Mouse (Mus musculus) neural tube, embryonic 13.5 days (tissue): ENCODE results near the gene Aqp3. TPM values are rescaled to one million over a fixed set of nuclear protein-coding genes. Genes with fewer than 3 reads are reported as not detected.

ENCODE experiments used
- ATAC-seq: fragments of 200-750 bp; cut with Nextera tagmentation; 2 replicates; pipeline ENCODE4 v1.8.0; 2017; ENCODE audit warnings: low read depth, mild to moderate bottlenecking, moderate TSS enrichment, moderate library complexity
- H3K27ac ChIP-seq: fragments of 300-500 bp; sonication (generic); replicated peaks from 2 replicates; pipeline ENCODE4 v1.5.1; 2015; ENCODE audit warnings: moderate library complexity, mild to moderate bottlenecking, inconsistent platforms
- H3K27me3 ChIP-seq: fragments of 300-500 bp; sonication (generic); 2 replicates; pipeline ENCODE4 v1.6.1; 2015; ENCODE audit warnings: mild to moderate bottlenecking, inconsistent platforms
- H3K36me3 ChIP-seq: fragments of 300-500 bp; sonication (generic); 2 replicates; pipeline ENCODE4 v1.6.1; 2015; ENCODE audit warnings: mild to moderate bottlenecking, inconsistent platforms
- H3K4me1 ChIP-seq: fragments of 300-500 bp; sonication (generic); replicated peaks from 2 replicates; pipeline ENCODE4 v1.6.1; 2015; ENCODE audit warnings: inconsistent platforms
- H3K4me2 ChIP-seq: fragments of 300-500 bp; sonication (generic); 2 replicates; pipeline ENCODE4 v1.6.1; 2015; ENCODE audit warnings: inconsistent platforms, mild to moderate bottlenecking, moderate library complexity
- H3K4me3 ChIP-seq: fragments of 300-500 bp; sonication (generic); 2 replicates; pipeline ENCODE4 v1.5.1; 2015; ENCODE audit warnings: mild to moderate bottlenecking, inconsistent platforms
- H3K9ac ChIP-seq: fragments of 300-500 bp; sonication (generic); 2 replicates; pipeline ENCODE4 v1.6.1; 2015; ENCODE audit warnings: moderate library complexity, mild to moderate bottlenecking, inconsistent platforms
- H3K9me3 ChIP-seq: fragments of 300-500 bp; sonication (generic); 2 replicates; pipeline ENCODE4 v1.6.1; 2016; ENCODE audit warnings: inconsistent platforms
- WGBS: fragments of 180-500 bp; shearing (Covaris S2); methylation state at CpG from one replicate; pipeline ENCODE4 v1.1.7; 2015; 5-methylcytosine and 5-hydroxymethylcytosine counted together
- polyA plus RNA-seq: library from polyadenylated mRNA; unstranded; fragments of >200 nt; fragmentation: Nextera tagmentation; extraction: Ambion mirVana; gene quantifications from 2 replicates; pipeline ENCODE4 v1.2.1, GENCODE M21; 2015

The Aqp3 gene
- polyA plus RNA-seq, 1 experiment from 2014 or later: 0.20 TPM

- 79% methylated on average over 6 of the region's 6 CpGs for WGBS
- H3K4me3 ChIP-seq: no peak overlapping the region
- no peaks in the 10 kb centered on the region for H3K9me3 ChIP-seq
- ATAC-seq: no peak
- no peaks in the 10 kb centered on the region for H3K4me1 ChIP-seq
- no peak overlapping the region for H3K4me2 ChIP-seq
- no peak overlapping the region for H3K27ac ChIP-seq
- H3K9ac ChIP-seq: no peak overlapping the region
- H3K27me3 ChIP-seq: no peaks in the 10 kb centered on the region
- H3K36me3 ChIP-seq: no peaks in the 10 kb centered on the region
These were observed 19.3 kb downstream of the Aqp3 start for GRCm38 (mm10) chr4:41078726-41079125.

GRCm38 (mm10) chr4:41074461-41074860 is 23.5 kb downstream of the Aqp3 start:
- 75% methylated on average over 6 of the region's 6 CpGs for WGBS
- H3K4me2 ChIP-seq: no peak overlapping the region
- H3K27ac ChIP-seq: no peak overlapping the region
- H3K4me1 ChIP-seq: no peaks in the 10 kb centered on the region
- no peak overlapping the region for H3K4me3 ChIP-seq
- H3K9ac ChIP-seq: no peak overlapping the region
- no peaks in the 10 kb centered on the region for H3K27me3 ChIP-seq
- H3K36me3 ChIP-seq: no peaks in the 10 kb centered on the region
- ATAC-seq: no peak
- no peaks in the 10 kb centered on the region for H3K9me3 ChIP-seq

- H3K9me3 ChIP-seq: no peaks in the 10 kb centered on the region
- no peak overlapping the region for H3K4me3 ChIP-seq
- H3K27me3 ChIP-seq: no peaks in the 10 kb centered on the region
- H3K4me1 ChIP-seq: no peaks in the 10 kb centered on the region
- H3K36me3 ChIP-seq: no peaks in the 10 kb centered on the region
- no peak for ATAC-seq
- H3K4me2 ChIP-seq: no peak overlapping the region
- H3K9ac ChIP-seq: no peak overlapping the region
- H3K27ac ChIP-seq: no peak overlapping the region
- 80% methylated on average over 12 of the region's 12 CpGs for WGBS
These were observed 24.8 kb downstream of the Aqp3 start for GRCm38 (mm10) chr4:41073008-41073817.

- ATAC-seq: no peak
- Histone ChIP-seq H3K4me2 (no peak overlapping the region), H3K4me1 (no peaks in the 10 kb centered on the region), H3K4me3 (no peak overlapping the region), H3K27me3 (no peaks in the 10 kb centered on the region), H3K9me3 (no peaks in the 10 kb centered on the region), H3K27ac (no peak overlapping the region), H3K36me3 (no peaks in the 10 kb centered on the region), H3K9ac (no peak overlapping the region)
- WGBS: 71% methylated on average over 14 of the region's 14 CpGs
These were observed 26.2 kb downstream of the Aqp3 start for GRCm38 (mm10) chr4:41071500-41072429.

- H3K9ac ChIP-seq: no peak overlapping the region
- 89% methylated on average over 4 of the region's 4 CpGs for WGBS
- no peak overlapping the region for H3K4me2 ChIP-seq
- no peak overlapping the region for H3K4me3 ChIP-seq
- no peak overlapping the region for H3K27ac ChIP-seq
- H3K27me3 ChIP-seq: no peaks in the 10 kb centered on the region
- ATAC-seq: no peak
- H3K36me3 ChIP-seq: no peaks in the 10 kb centered on the region
- no peaks in the 10 kb centered on the region for H3K4me1 ChIP-seq
- H3K9me3 ChIP-seq: no peaks in the 10 kb centered on the region
These were observed 32.8 kb downstream of the Aqp3 start for GRCm38 (mm10) chr4:41065196-41065595.

- Histone ChIP-seq H3K4me3 (no peak overlapping the region), H3K27ac (no peak overlapping the region), H3K27me3 (no peaks in the 10 kb centered on the region), H3K36me3 (no peaks in the 10 kb centered on the region), H3K9ac (no peak overlapping the region), H3K4me2 (0 out of 2 replicates have a peak overlapping the region, but pooled peaks have one; percentile 1), H3K9me3 (no peaks in the 10 kb centered on the region), H3K4me1 (no peaks in the 10 kb centered on the region)
- 30% methylated on average over 16 of the region's 16 CpGs for WGBS
- no peak for ATAC-seq
These were observed 33.9 kb downstream of the Aqp3 start for GRCm38 (mm10) chr4:41063894-41064673.

GRCm38 (mm10) chr4:41063351-41063750 is 34.6 kb downstream of the Aqp3 start:
- no peaks in the 10 kb centered on the region for H3K9me3 ChIP-seq
- no peak overlapping the region for H3K27ac ChIP-seq
- no peak overlapping the region for H3K4me2 ChIP-seq
- WGBS: 56% methylated on average over 3 of the region's 3 CpGs
- no peaks in the 10 kb centered on the region for H3K27me3 ChIP-seq
- no peak for ATAC-seq
- no peak overlapping the region for H3K4me3 ChIP-seq
- H3K4me1 ChIP-seq: no peaks in the 10 kb centered on the region
- no peaks in the 10 kb centered on the region for H3K36me3 ChIP-seq
- H3K9ac ChIP-seq: no peak overlapping the region; the same call in 1 of the 2 replicates

- H3K4me1 ChIP-seq: no peaks in the 10 kb centered on the region
- H3K9ac ChIP-seq: no peak overlapping the region
- no peaks in the 10 kb centered on the region for H3K27me3 ChIP-seq
- no peaks in the 10 kb centered on the region for H3K9me3 ChIP-seq
- no peak overlapping the region for H3K27ac ChIP-seq
- H3K4me3 ChIP-seq: no peak overlapping the region
- 77% methylated on average over 9 of the region's 9 CpGs for WGBS
- ATAC-seq: no peak
- no peaks in the 10 kb centered on the region for H3K36me3 ChIP-seq
- no peak overlapping the region for H3K4me2 ChIP-seq
These were observed 40.6 kb downstream of the Aqp3 start for GRCm38 (mm10) chr4:41057361-41057760.

GRCm38 (mm10) chr4:41056742-41057332 is 41.1 kb downstream of the Aqp3 start:
- H3K9me3 ChIP-seq: no peaks in the 10 kb centered on the region

GRCm38 (mm10) chr4:41056253-41056652 is 41.7 kb downstream of the Aqp3 start:
- 50% methylated on average over 1 of the region's 1 CpGs for WGBS
- Histone ChIP-seq H3K27ac (no peak overlapping the region), H3K36me3 (no peaks in the 10 kb centered on the region), H3K9ac (no peak overlapping the region), H3K4me2 (no peak overlapping the region), H3K4me3 (no peak overlapping the region), H3K9me3 (no peaks in the 10 kb centered on the region), H3K4me1 (no peaks in the 10 kb centered on the region), H3K27me3 (no peaks in the 10 kb centered on the region)
- ATAC-seq: no peak

More at GRCm38 (mm10) chr4:41056742-41057332, 41.1 kb downstream of the Aqp3 start:
- H3K36me3 ChIP-seq: no peaks in the 10 kb centered on the region
- H3K4me1 ChIP-seq: no peaks in the 10 kb centered on the region
- peak overlapping the region; percentile 1; the same call in 1 of the 2 replicates for H3K9ac ChIP-seq
- no peak overlapping the region for H3K27ac ChIP-seq
- no peak overlapping the region for H3K4me2 ChIP-seq
- no peaks in the 10 kb centered on the region for H3K27me3 ChIP-seq
- no peak overlapping the region for H3K4me3 ChIP-seq
- 69% methylated on average over 7 of the region's 7 CpGs for WGBS
- no peak for ATAC-seq

GRCm38 (mm10) chr4:41055111-41055510 is 42.9 kb downstream of the Aqp3 start:
- Histone ChIP-seq H3K36me3 (no peaks in the 10 kb centered on the region), H3K4me1 (0 out of 2 replicates have a peak, but pooled peaks cover 2% of the 10 kb centered on the region), H3K4me2 (no peak overlapping the region), H3K27me3 (no peaks in the 10 kb centered on the region), H3K27ac (no peak overlapping the region), H3K9me3 (no peaks in the 10 kb centered on the region), H3K9ac (no peak overlapping the region), H3K4me3 (no peak overlapping the region)
- no peak for ATAC-seq
- 80% methylated on average over 13 of the region's 13 CpGs for WGBS
